ENCODE assay signal across 32 mouse cellular contexts in the genomic region with DNA sequence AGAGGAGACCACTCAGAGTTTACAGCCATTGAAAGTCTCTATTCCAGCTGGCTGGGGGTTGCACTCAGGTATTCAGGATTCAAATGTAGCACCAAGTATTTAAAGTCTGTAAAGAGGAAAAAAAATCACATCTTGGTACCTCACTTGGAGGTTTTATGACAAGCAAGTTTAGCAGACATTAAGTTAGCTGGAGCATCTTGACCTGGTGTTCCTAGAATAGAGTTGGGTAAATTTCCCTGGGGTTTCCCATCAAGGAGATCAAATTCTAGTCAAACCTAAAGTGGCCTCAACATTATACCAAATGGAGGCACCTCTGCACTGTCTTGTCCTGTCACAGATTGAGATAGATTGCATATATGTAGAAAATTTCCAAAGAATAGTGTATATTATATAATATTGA.
"Had no signal": no experiment of that assay in that cellular context is flagged by ENCODE, and none has a peak within 500 bp of the region (broad histone marks: within the 10 kb centered on the region; RNA-seq: fewer than 3 reads in every experiment).

No protein-coding gene starts in this region.

- DNase-seq: left cerebral cortex, postnatal 4 days; liver; liver, embryonic 13.5 days; liver, postnatal 0 days; lung, adult 18-20 months; lung, adult 2 months; lung, embryonic 14.5 days; lung, postnatal 10 days; lung, postnatal 14 days; lung, postnatal 36 days; lung, postnatal 4 days; midbrain, embryonic 14.5 days had no signal

- H3K4me1 ChIP-seq: limb, embryonic 10.5 days; limb, embryonic 12.5 days; limb, embryonic 13.5 days; limb, embryonic 15.5 days; liver, embryonic 12.5 days; liver, embryonic 13.5 days; liver, embryonic 15.5 days; lung, embryonic 15.5 days; midbrain, embryonic 10.5 days; midbrain, embryonic 12.5 days; midbrain, embryonic 13.5 days; midbrain, embryonic 15.5 days; neural tube, embryonic 12.5 days had no signal

- H3K4me2 ChIP-seq: limb, embryonic 12.5 days; limb, embryonic 13.5 days; limb, embryonic 15.5 days; liver, embryonic 11.5 days; liver, embryonic 12.5 days; liver, embryonic 13.5 days; liver, embryonic 15.5 days; lung, embryonic 14.5 days; lung, embryonic 15.5 days; midbrain, embryonic 11.5 days; midbrain, embryonic 12.5 days; midbrain, embryonic 13.5 days; midbrain, embryonic 15.5 days; neural tube, embryonic 12.5 days had no signal

- H3K27ac ChIP-seq: limb, embryonic 10.5 days; limb, embryonic 12.5 days; limb, embryonic 13.5 days; limb, embryonic 15.5 days; liver, embryonic 12.5 days; liver, embryonic 13.5 days; liver, embryonic 14.5 days; liver, embryonic 15.5 days; lung, embryonic 15.5 days; macrophage; midbrain, embryonic 10.5 days; midbrain, embryonic 12.5 days; midbrain, embryonic 13.5 days; midbrain, embryonic 15.5 days; neural tube, embryonic 12.5 days had no signal

- H3K9ac ChIP-seq: limb, embryonic 12.5 days; limb, embryonic 13.5 days; limb, embryonic 15.5 days; liver, embryonic 12.5 days; liver, embryonic 13.5 days; liver, embryonic 14.5 days; liver, embryonic 15.5 days; liver, postnatal 0 days; lung, embryonic 14.5 days; lung, embryonic 15.5 days; midbrain, embryonic 12.5 days; midbrain, embryonic 13.5 days; midbrain, embryonic 15.5 days; neural tube, embryonic 12.5 days had no signal

- ATAC-seq: liver, embryonic 12.5 days; liver, postnatal 0 days; lung, postnatal 0 days; midbrain, embryonic 13.5 days; midbrain, embryonic 15.5 days; midbrain, embryonic 16.5 days had no signal

- H3K9me3 ChIP-seq: limb, embryonic 10.5 days; limb, embryonic 12.5 days; limb, embryonic 13.5 days; limb, embryonic 15.5 days; liver, embryonic 12.5 days; liver, embryonic 13.5 days; liver, embryonic 15.5 days; lung, embryonic 15.5 days; megakaryocyte, embryonic 14.5 days; midbrain, embryonic 10.5 days; midbrain, embryonic 12.5 days; midbrain, embryonic 13.5 days; midbrain, embryonic 15.5 days; neural tube, embryonic 12.5 days had no signal

- H3K27me3 ChIP-seq: limb, embryonic 12.5 days; limb, embryonic 13.5 days; limb, embryonic 15.5 days; liver, embryonic 12.5 days; liver, embryonic 13.5 days; liver, embryonic 15.5 days; lung, embryonic 15.5 days; midbrain, embryonic 12.5 days; midbrain, embryonic 13.5 days; midbrain, embryonic 15.5 days; neural tube, embryonic 12.5 days had no signal

- H3K4me3 ChIP-seq: limb, embryonic 10.5 days; limb, embryonic 12.5 days; limb, embryonic 13.5 days; limb, embryonic 15.5 days; liver, embryonic 12.5 days; liver, embryonic 13.5 days; liver, embryonic 15.5 days; lung, embryonic 15.5 days; megakaryocyte, embryonic 14.5 days; midbrain, embryonic 10.5 days; midbrain, embryonic 12.5 days; midbrain, embryonic 13.5 days; midbrain, embryonic 15.5 days; myocyte; neural tube, embryonic 12.5 days had no signal

- H3K36me3 ChIP-seq: limb, embryonic 10.5 days; limb, embryonic 12.5 days; limb, embryonic 13.5 days; limb, embryonic 15.5 days; liver, embryonic 12.5 days; liver, embryonic 13.5 days; liver, embryonic 15.5 days; lung, embryonic 15.5 days; midbrain, embryonic 10.5 days; midbrain, embryonic 12.5 days; midbrain, embryonic 13.5 days; midbrain, embryonic 15.5 days; neural tube, embryonic 12.5 days had no signal
